Mouse (Mus musculus) erythroblast, embryonic 14.5 days (primary cell): Measurements from ENCODE around the gene Ano10. TPM values are rescaled to one million over a fixed set of nuclear protein-coding genes. Genes with fewer than 3 reads are reported as not detected.

Experiments
- H3K27me3 ChIP-seq: 2 replicates; pipeline ENCODE4 v1.6.1; 2012; ENCODE audit warnings: inconsistent platforms; ENCODE audit not compliant: control insufficient read depth
- H3K36me3 ChIP-seq: 2 replicates; pipeline ENCODE4 v1.6.1; 2012; ENCODE audit warnings: mild to moderate bottlenecking, inconsistent platforms; ENCODE audit not compliant: control insufficient read depth
- H3K4me1 ChIP-seq: 2 replicates; pipeline ENCODE4 v1.6.1; 2012; ENCODE audit warnings: inconsistent platforms; ENCODE audit not compliant: control insufficient read depth
- H3K4me3 ChIP-seq: replicated peaks from 2 replicates; pipeline ENCODE3; 2012; ENCODE audit warnings: moderate library complexity, mild to moderate bottlenecking, inconsistent platforms
- H3K9me3 ChIP-seq: 2 replicates; pipeline ENCODE4 v1.6.1; 2012; ENCODE audit warnings: low read length, inconsistent platforms, mixed read lengths; ENCODE audit not compliant: control insufficient read depth
- GATA1 ChIP-seq: IDR thresholded peaks from 2 replicates; pipeline ENCODE4 v1.6.1; 2012; ENCODE audit warnings: low read length, inconsistent platforms, mixed read lengths
- TAL1 ChIP-seq: IDR thresholded peaks from 3 replicates; pipeline ENCODE4 v1.6.1; 2012; ENCODE audit warnings: low read length, inconsistent platforms, mixed read lengths
- polyA plus RNA-seq: library from polyadenylated mRNA; stranded (reverse); fragments of >175 nt; gene quantifications from 2 replicates; pipeline ENCODE4 v1.2.3, GENCODE M21; 2012

Gene Ano10
- polyA plus RNA-seq, 1 experiment, result 0.10 TPM

DNA sequence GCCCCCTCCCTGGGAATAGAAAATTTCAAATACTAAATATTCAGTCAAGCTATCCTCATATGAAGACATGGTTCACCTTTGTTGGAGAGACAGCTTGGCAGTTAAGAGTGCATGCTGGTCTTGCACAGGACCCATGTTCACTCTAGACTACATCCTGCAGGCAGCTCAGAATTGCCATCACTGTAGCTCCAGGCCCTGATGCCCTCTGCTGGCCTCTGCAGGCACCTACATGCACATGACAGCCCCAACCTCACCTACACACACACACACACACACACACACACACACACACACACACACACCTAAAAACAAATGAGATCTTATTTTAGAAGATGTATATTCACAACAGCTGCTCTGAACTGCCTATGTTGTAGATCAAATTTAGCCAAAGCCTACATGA lies 31.1 kb downstream of the Ano10 start:
- Histone ChIP-seq H3K9me3 (no peaks in the 10 kb centered on the region), H3K36me3 (no peaks in the 10 kb centered on the region; the same call in 1 of the 2 replicates), H3K4me1 (no peaks in the 10 kb centered on the region), H3K27me3 (no peaks in the 10 kb centered on the region), H3K4me3 (no peak overlapping the region)
- TF ChIP-seq GATA1 (no peak), TAL1 (no peak)

DNA sequence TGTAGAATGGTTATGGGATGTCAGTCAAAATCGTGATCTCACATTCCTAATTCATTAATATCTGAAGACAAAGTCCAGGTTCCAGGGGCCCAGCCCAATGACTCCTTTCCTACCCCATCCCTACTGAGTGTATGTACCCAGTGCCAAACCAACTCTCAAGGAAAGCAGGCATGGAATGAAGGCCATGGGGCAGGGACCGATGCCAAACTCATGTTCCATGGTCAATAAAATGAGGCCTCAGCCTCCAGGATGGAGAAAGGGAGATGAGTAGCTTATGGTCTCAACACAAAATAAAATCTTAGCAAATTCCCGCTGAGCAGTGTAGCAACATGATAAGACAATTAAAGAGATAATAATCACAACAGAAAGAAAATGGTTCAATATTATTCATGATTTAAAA lies 39.8 kb downstream of the Ano10 start:
- H3K36me3 ChIP-seq, result peaks cover 5% of the 10 kb centered on the region; the same call in 1 of the 2 replicates
- TF ChIP-seq GATA1 (no peak), TAL1 (no peak)
- no peaks in the 10 kb centered on the region for H3K4me1 ChIP-seq
- no peaks in the 10 kb centered on the region for H3K9me3 ChIP-seq
- H3K4me3 ChIP-seq, result no peak overlapping the region
- H3K27me3 ChIP-seq, result no peaks in the 10 kb centered on the region

DNA sequence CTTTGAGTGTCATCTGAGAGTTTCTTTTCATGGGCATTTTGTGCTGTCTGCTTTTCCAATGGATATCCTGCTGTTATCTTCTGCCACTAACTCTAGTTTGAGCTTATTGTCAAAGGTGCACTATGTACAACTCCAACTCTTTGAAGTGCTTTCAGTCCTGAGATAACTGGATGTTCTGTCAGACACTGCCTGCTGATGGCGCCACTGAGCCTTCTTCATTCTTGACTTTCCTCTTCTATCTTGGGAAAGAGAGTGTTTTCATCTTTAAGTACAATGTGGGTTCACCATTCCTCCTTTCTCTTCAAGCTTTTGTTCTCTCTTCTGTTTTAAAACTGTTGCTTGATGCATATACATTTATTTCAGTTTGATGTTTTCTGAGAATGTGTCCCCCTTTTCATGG lies 42.1 kb downstream of the Ano10 start:
- no peak for TF ChIP-seq TAL1
- no peak for TF ChIP-seq GATA1
- Histone ChIP-seq H3K9me3 (no peaks in the 10 kb centered on the region), H3K27me3 (no peaks in the 10 kb centered on the region), H3K4me3 (no peak overlapping the region), H3K4me1 (no peaks in the 10 kb centered on the region; the same call in 1 of the 2 replicates), H3K36me3 (peaks cover 5% of the 10 kb centered on the region; the same call in 1 of the 2 replicates)

- TF ChIP-seq GATA1, result no peak
- no peak for TF ChIP-seq TAL1
- Histone ChIP-seq H3K4me1 (no peaks in the 10 kb centered on the region; the same call in 1 of the 2 replicates), H3K27me3 (no peaks in the 10 kb centered on the region), H3K36me3 (peaks cover 5% of the 10 kb centered on the region; the same call in 1 of the 2 replicates), H3K9me3 (no peaks in the 10 kb centered on the region), H3K4me3 (no peak overlapping the region)
Observed at GRCm38 (mm10) chr9:122248168-122248567, 46.1 kb downstream of the Ano10 start.

DNA sequence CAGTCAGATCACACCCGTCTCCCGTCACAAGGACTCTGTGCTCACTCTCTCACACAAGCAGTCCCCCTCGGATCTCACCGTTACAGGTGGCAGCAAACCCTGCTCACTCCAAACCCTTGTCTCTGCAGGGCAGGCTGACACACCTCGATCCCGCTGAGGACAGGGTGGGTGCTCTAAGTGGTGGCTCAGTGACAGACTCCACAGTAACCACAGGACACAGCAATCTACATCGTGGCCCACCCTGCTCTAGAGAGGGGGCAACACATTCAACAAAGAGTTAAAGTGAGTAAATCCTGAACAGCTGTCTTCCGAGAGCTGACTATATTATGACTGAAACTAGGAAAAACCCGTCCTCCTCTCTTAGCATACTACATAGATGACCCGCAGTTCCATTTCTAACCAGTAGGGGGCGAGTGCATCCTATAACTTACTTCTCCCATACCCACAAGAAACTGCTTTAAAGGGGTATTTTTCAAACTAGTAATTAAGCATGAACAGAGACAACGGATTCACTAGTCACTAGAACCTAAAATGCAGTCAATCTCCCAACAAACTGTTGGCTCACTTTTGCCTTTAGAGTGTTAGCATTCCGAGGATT lies 46.7 kb downstream of the Ano10 start:
- Histone ChIP-seq H3K36me3 (peaks cover 5% of the 10 kb centered on the region; the same call in 1 of the 2 replicates), H3K4me3 (no peak overlapping the region), H3K4me1 (no peaks in the 10 kb centered on the region; the same call in 1 of the 2 replicates), H3K9me3 (no peaks in the 10 kb centered on the region), H3K27me3 (no peaks in the 10 kb centered on the region)
- TF ChIP-seq GATA1 (no peak), TAL1 (no peak)

DNA sequence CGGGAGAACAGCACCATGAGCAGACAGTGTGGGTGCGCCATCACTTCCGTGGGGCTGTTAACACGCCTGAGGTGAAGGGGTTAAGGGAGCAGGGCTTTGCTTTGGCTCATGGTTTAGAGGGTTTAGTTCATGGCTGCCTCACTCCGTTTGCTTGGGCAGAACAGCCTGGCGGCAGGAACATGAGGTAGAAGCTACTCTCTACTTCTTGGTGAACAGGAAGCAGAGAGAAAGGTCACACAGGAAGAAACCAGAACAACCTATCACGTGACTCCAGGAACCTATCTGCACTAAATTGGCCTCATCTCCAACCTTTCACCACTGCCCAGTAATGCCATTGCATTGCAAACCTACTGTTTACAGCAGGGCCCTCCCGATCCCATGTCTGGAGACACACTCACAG lies 48.3 kb downstream of the Ano10 start:
- no peaks in the 10 kb centered on the region; the same call in 1 of the 2 replicates for H3K4me1 ChIP-seq
- no peaks in the 10 kb centered on the region for H3K27me3 ChIP-seq
- TF ChIP-seq TAL1 (no peak), GATA1 (no peak)
- no peak overlapping the region for H3K4me3 ChIP-seq
- H3K36me3 ChIP-seq, result peaks cover 2% of the 10 kb centered on the region; the same call in 1 of the 2 replicates
- H3K9me3 ChIP-seq, result no peaks in the 10 kb centered on the region

GRCm38 (mm10) chr9:122245471-122245870 lies 48.8 kb downstream of the Ano10 start:
- Histone ChIP-seq H3K4me3 (no peak overlapping the region), H3K9me3 (no peaks in the 10 kb centered on the region), H3K36me3 (no peaks in the 10 kb centered on the region; the same call in 1 of the 2 replicates), H3K4me1 (no peaks in the 10 kb centered on the region; the same call in 1 of the 2 replicates), H3K27me3 (no peaks in the 10 kb centered on the region)
- TF ChIP-seq TAL1 (no peak), GATA1 (no peak)

GRCm38 (mm10) chr9:122244800-122245165 lies 49.4 kb downstream of the Ano10 start:
- no peaks in the 10 kb centered on the region; the same call in 1 of the 2 replicates for H3K36me3 ChIP-seq
- no peaks in the 10 kb centered on the region for H3K27me3 ChIP-seq
- H3K9me3 ChIP-seq, result no peaks in the 10 kb centered on the region
- no peaks in the 10 kb centered on the region; the same call in 1 of the 2 replicates for H3K4me1 ChIP-seq
- TF ChIP-seq TAL1, result no peak
- no peak for TF ChIP-seq GATA1
- H3K4me3 ChIP-seq, result no peak overlapping the region

GRCm38 (mm10) chr9:122244080-122244799 lies 50.0 kb downstream of the Ano10 start:
- TF ChIP-seq GATA1, result no peak
- TF ChIP-seq TAL1, result no peak
- H3K4me1 ChIP-seq, result no peaks in the 10 kb centered on the region; the same call in 1 of the 2 replicates
- no peak overlapping the region for H3K4me3 ChIP-seq
- H3K36me3 ChIP-seq, result no peaks in the 10 kb centered on the region; the same call in 1 of the 2 replicates
- H3K9me3 ChIP-seq, result no peaks in the 10 kb centered on the region
- no peaks in the 10 kb centered on the region for H3K27me3 ChIP-seq
